Mouse (Mus musculus): Measurements from ENCODE around the gene Mpp4. TPM values are rescaled to one million over a fixed set of nuclear protein-coding genes. Genes with fewer than 3 reads are reported as not detected.

Mpp4 gene
- polyA plus RNA-seq, 1 experiment = 0.26 TPM

GRCm38 (mm10) chr1:59202367-59202766 lies 39.2 kb upstream of the Mpp4 start:
- peaks cover 30% of the 10 kb centered on the region for H3K36me3 ChIP-seq (ENCODE audit: control insufficient read depth, insufficient read depth)

GRCm38 (mm10) chr1:59201561-59201960 lies 38.4 kb upstream of the Mpp4 start:
- no peak overlapping the region for H3K4me2 ChIP-seq (ENCODE audit: low read depth)
- no peak overlapping the region for H3K4me3 ChIP-seq
- H3K79me2 ChIP-seq (ENCODE audit: control insufficient read depth, insufficient read depth) = no peaks in the 10 kb centered on the region
- no peaks in the 10 kb centered on the region for H3K27me3 ChIP-seq (ENCODE audit: control insufficient read depth, insufficient read depth, insufficient read length)
- H3ac ChIP-seq (ENCODE audit: control insufficient read depth, insufficient read length) = no peak overlapping the region
- TF ChIP-seq TCF3 (IDR thresholded peaks at IDR 0.05; ENCODE audit: insufficient read length, low read depth) = no peak
- TF ChIP-seq REST (IDR thresholded peaks at IDR 0.05; ENCODE audit: insufficient read depth, insufficient read length) = no peak
- no peak for TF ChIP-seq CEBPB (IDR thresholded peaks at IDR 0.05; ENCODE audit: insufficient read depth, poor library complexity, severe bottlenecking)
- TF ChIP-seq TCF12 (IDR thresholded peaks at IDR 0.05; ENCODE audit: insufficient read depth, poor library complexity, severe bottlenecking) = no peak
- TF ChIP-seq POLR2A (IDR thresholded peaks at IDR 0.05; ENCODE audit: insufficient read length, low read depth) = no peak
- TF ChIP-seq MAX (IDR thresholded peaks at IDR 0.05; ENCODE audit: low read depth) = no peak
- no peak for TF ChIP-seq E2F4 (IDR thresholded peaks at IDR 0.05; ENCODE audit: insufficient read depth)
- no peak for TF ChIP-seq USF1 (IDR thresholded peaks at IDR 0.05; ENCODE audit: low read depth)
- TF ChIP-seq MYOG (IDR thresholded peaks at IDR 0.05; ENCODE audit: control insufficient read depth in 1 of 3, insufficient read depth in 1 of 3, insufficient read length in 2 of 3, low read depth in 2 of 3) = no peak
- TF ChIP-seq SRF (IDR thresholded peaks at IDR 0.05; ENCODE audit: control insufficient read depth, insufficient read length, low read depth) = no peak
- no peak for TF ChIP-seq POLR2AphosphoS2 (IDR thresholded peaks at IDR 0.05; ENCODE audit: insufficient read length, low read depth)
- no peak for TF ChIP-seq MYOD1 (IDR thresholded peaks at IDR 0.05; ENCODE audit: control insufficient read depth in 1 of 3, insufficient read length in 2 of 3, low read depth in 2 of 3)
- peaks cover 32% of the 10 kb centered on the region for H3K36me3 ChIP-seq (ENCODE audit: control insufficient read depth, insufficient read depth)

More at GRCm38 (mm10) chr1:59202367-59202766, 39.2 kb upstream of the Mpp4 start:
- Histone ChIP-seq H3K4me2 (ENCODE audit: low read depth) (no peak overlapping the region), H3K4me3 (no peak overlapping the region), H3K27me3 (ENCODE audit: control insufficient read depth, insufficient read depth, insufficient read length) (no peaks in the 10 kb centered on the region), H3K79me2 (ENCODE audit: control insufficient read depth, insufficient read depth) (no peaks in the 10 kb centered on the region), H3ac (ENCODE audit: control insufficient read depth, insufficient read length) (no peak overlapping the region)
- no peak for TF ChIP-seq POLR2A (IDR thresholded peaks at IDR 0.05; ENCODE audit: insufficient read length, low read depth)
- TF ChIP-seq TCF12 (IDR thresholded peaks at IDR 0.05; ENCODE audit: insufficient read depth, poor library complexity, severe bottlenecking) = no peak
- TF ChIP-seq REST (IDR thresholded peaks at IDR 0.05; ENCODE audit: insufficient read depth, insufficient read length) = no peak
- TF ChIP-seq MYOD1 (IDR thresholded peaks at IDR 0.05; ENCODE audit: control insufficient read depth in 1 of 3, insufficient read length in 2 of 3, low read depth in 2 of 3) = no peak

GRCm38 (mm10) chr1:59200960-59201359 lies 37.8 kb upstream of the Mpp4 start:
- H3ac ChIP-seq (ENCODE audit: control insufficient read depth, insufficient read length) = no peak overlapping the region
- H3K36me3 ChIP-seq (ENCODE audit: control insufficient read depth, insufficient read depth) = peaks cover 32% of the 10 kb centered on the region
- no peaks in the 10 kb centered on the region for H3K79me2 ChIP-seq (ENCODE audit: control insufficient read depth, insufficient read depth)
- no peak overlapping the region for H3K4me2 ChIP-seq (ENCODE audit: low read depth)
- no peaks in the 10 kb centered on the region for H3K27me3 ChIP-seq (ENCODE audit: control insufficient read depth, insufficient read depth, insufficient read length)
- TF ChIP-seq POLR2AphosphoS2 (IDR thresholded peaks at IDR 0.05; ENCODE audit: insufficient read length, low read depth) (no peak), TCF3 (IDR thresholded peaks at IDR 0.05; ENCODE audit: insufficient read length, low read depth) (no peak), MYOG (IDR thresholded peaks at IDR 0.05; ENCODE audit: control insufficient read depth in 1 of 3, insufficient read depth in 1 of 3, insufficient read length in 2 of 3, low read depth in 2 of 3) (no peak), REST (IDR thresholded peaks at IDR 0.05; ENCODE audit: insufficient read depth, insufficient read length) (no peak), TCF12 (IDR thresholded peaks at IDR 0.05; ENCODE audit: insufficient read depth, poor library complexity, severe bottlenecking) (no peak), USF1 (IDR thresholded peaks at IDR 0.05; ENCODE audit: low read depth) (no peak), CEBPB (IDR thresholded peaks at IDR 0.05; ENCODE audit: insufficient read depth, poor library complexity, severe bottlenecking) (no peak), SRF (IDR thresholded peaks at IDR 0.05; ENCODE audit: control insufficient read depth, insufficient read length, low read depth) (no peak), E2F4 (IDR thresholded peaks at IDR 0.05; ENCODE audit: insufficient read depth) (no peak), MAX (IDR thresholded peaks at IDR 0.05; ENCODE audit: low read depth) (no peak), POLR2A (IDR thresholded peaks at IDR 0.05; ENCODE audit: insufficient read length, low read depth) (no peak), MYOD1 (IDR thresholded peaks at IDR 0.05; ENCODE audit: control insufficient read depth in 1 of 3, insufficient read length in 2 of 3, low read depth in 2 of 3) (no peak)
- H3K4me3 ChIP-seq = no peak overlapping the region

GRCm38 (mm10) chr1:59194979-59195378 lies 31.8 kb upstream of the Mpp4 start:
- Histone ChIP-seq H3ac (ENCODE audit: control insufficient read depth, insufficient read length) (no peak overlapping the region), H3K27me3 (ENCODE audit: control insufficient read depth, insufficient read depth, insufficient read length) (no peaks in the 10 kb centered on the region), H3K4me3 (no peak overlapping the region), H3K36me3 (ENCODE audit: control insufficient read depth, insufficient read depth) (peaks cover 10% of the 10 kb centered on the region), H3K4me2 (ENCODE audit: low read depth) (peak overlapping the region; percentile 48), H3K79me2 (ENCODE audit: control insufficient read depth, insufficient read depth) (no peaks in the 10 kb centered on the region)
- peak; percentile 37 for TF ChIP-seq TCF3 (IDR thresholded peaks at IDR 0.05; ENCODE audit: insufficient read length, low read depth)
- no peak for TF ChIP-seq POLR2A (IDR thresholded peaks at IDR 0.05; ENCODE audit: insufficient read length, low read depth)
- TF ChIP-seq REST (IDR thresholded peaks at IDR 0.05; ENCODE audit: insufficient read depth, insufficient read length) = no peak
- TF ChIP-seq TCF12 (IDR thresholded peaks at IDR 0.05; ENCODE audit: insufficient read depth, poor library complexity, severe bottlenecking) = peak; percentile 63
- peak; percentile 76 to 97 (median 88) for TF ChIP-seq MYOD1 (IDR thresholded peaks at IDR 0.05; ENCODE audit: control insufficient read depth in 1 of 3, insufficient read length in 2 of 3, low read depth in 2 of 3)
- no peak for TF ChIP-seq E2F4 (IDR thresholded peaks at IDR 0.05; ENCODE audit: insufficient read depth)
- TF ChIP-seq MYOG (IDR thresholded peaks at IDR 0.05; ENCODE audit: control insufficient read depth in 1 of 3, insufficient read depth in 1 of 3, insufficient read length in 2 of 3, low read depth in 2 of 3) = peak; percentile 50 to 90 (median 89)
- TF ChIP-seq MAX (IDR thresholded peaks at IDR 0.05; ENCODE audit: low read depth) = no peak
- TF ChIP-seq CEBPB (IDR thresholded peaks at IDR 0.05; ENCODE audit: insufficient read depth, poor library complexity, severe bottlenecking) = no peak

- Histone ChIP-seq H3K4me3 (no peak overlapping the region), H3K4me2 (ENCODE audit: low read depth) (no peak overlapping the region), H3ac (ENCODE audit: control insufficient read depth, insufficient read length) (no peak overlapping the region), H3K79me2 (ENCODE audit: control insufficient read depth, insufficient read depth) (no peaks in the 10 kb centered on the region), H3K27me3 (ENCODE audit: control insufficient read depth, insufficient read depth, insufficient read length) (no peaks in the 10 kb centered on the region), H3K36me3 (ENCODE audit: control insufficient read depth, insufficient read depth) (peaks cover 10% of the 10 kb centered on the region)
- TF ChIP-seq CEBPB (IDR thresholded peaks at IDR 0.05; ENCODE audit: insufficient read depth, poor library complexity, severe bottlenecking) (no peak), MYOD1 (IDR thresholded peaks at IDR 0.05; ENCODE audit: control insufficient read depth in 1 of 3, insufficient read length in 2 of 3, low read depth in 2 of 3) (no peak), TCF3 (IDR thresholded peaks at IDR 0.05; ENCODE audit: insufficient read length, low read depth) (no peak), MAX (IDR thresholded peaks at IDR 0.05; ENCODE audit: low read depth) (no peak), MYOG (IDR thresholded peaks at IDR 0.05; ENCODE audit: control insufficient read depth in 1 of 3, insufficient read depth in 1 of 3, insufficient read length in 2 of 3, low read depth in 2 of 3) (no peak)
Observed at GRCm38 (mm10) chr1:59187786-59188185, 24.6 kb upstream of the Mpp4 start.
